ENCODE assay signal across 12 mouse cellular contexts in genomic region chr2:27471170-27471584, GRCm38 (mm10). TPM values are rescaled to one million over a fixed set of nuclear protein-coding genes. Genes with fewer than 3 reads are reported as not detected.
DNase-seq lines count a peak whose midpoint lies in the region; ATAC-seq and TF ChIP-seq lines count a peak whose summit lies in the region.
"Had no signal": no experiment of that assay in that cellular context is flagged by ENCODE, and none has a peak within 500 bp of the region (broad histone marks: within the 10 kb centered on the region; RNA-seq: fewer than 3 reads in every experiment).

No protein-coding gene starts in this region.

- no peak for TF ChIP-seq CTCF in gastrocnemius, adult 2 months (IDR thresholded peaks at IDR 0.05)
- TF ChIP-seq CTCF in liver, adult 2 months (IDR thresholded peaks at IDR 0.05; ENCODE audit: low read depth, low read length): no peak
- TF ChIP-seq CTCF in liver, postnatal 0 days (IDR thresholded peaks at IDR 0.05; ENCODE audit: low read depth): no peak

- peak; percentile 80 for DNase-seq in gastrocnemius, adult 2 months
- DNase-seq in gastrocnemius, postnatal 14 days: no peak
- DNase-seq in liver, adult 2 months (ENCODE audit: extremely low read depth, low read depth, low spot score): no peak
- no peak for DNase-seq in liver
- DNase-seq in liver, postnatal 0 days: no peak
- no peak for DNase-seq in lung, postnatal 25 days (ENCODE audit: low spot score)
- no peak for DNase-seq in right cerebral cortex, postnatal 4 days
- DNase-seq: kidney, postnatal 25 days; lung, adult 2 months; thymus, adult 2 months had no signal

- no peak for ATAC-seq in intestine, embryonic 15.5 days
- ATAC-seq in liver, postnatal 0 days: no peak
- ATAC-seq: inflammation-experienced regulatory T-cells, adult 6 months had no signal

- no peak for TF ChIP-seq POLR2A in liver, adult 2 months (IDR thresholded peaks at IDR 0.05; ENCODE audit: extremely low read depth, insufficient read depth, low read length)

- H3K4me2 ChIP-seq in intestine, embryonic 15.5 days (replicated peaks): 0 out of 2 replicates have a peak overlapping the region, but pooled peaks have one; percentile 32
- peak overlapping the region; percentile 54; the same call in 1 of the 2 replicates for H3K4me2 ChIP-seq in liver, postnatal 0 days (ENCODE audit: low read depth, low read length)

- H3K9ac ChIP-seq in liver, adult 2 months (ENCODE audit: low read depth, low read length): no peak overlapping the region
- H3K9ac ChIP-seq in intestine, embryonic 15.5 days: no peak overlapping the region
- H3K9ac ChIP-seq in liver, postnatal 0 days (replicated peaks): no peak overlapping the region; the same call in 1 of the 2 replicates

- H3K36me3 ChIP-seq in liver, adult 2 months (ENCODE audit: control insufficient read depth, insufficient read depth, low read length): 0 out of 2 replicates have a peak, but pooled peaks cover 2% of the 10 kb centered on the region
- peaks cover 4% of the 10 kb centered on the region for H3K36me3 ChIP-seq in intestine, embryonic 15.5 days
- H3K36me3 ChIP-seq in liver, postnatal 0 days (replicated peaks; ENCODE audit: insufficient read depth, low read length): peaks cover 15% of the 10 kb centered on the region

- H3K4me3 ChIP-seq in gastrocnemius, adult 2 months: no peak overlapping the region; the same call in 1 of the 2 replicates
- no peak overlapping the region for H3K4me3 ChIP-seq in liver, adult 2 months (ENCODE audit: insufficient read depth, low read depth, low read length)
- H3K4me3 ChIP-seq in intestine, embryonic 15.5 days (replicated peaks): no peak overlapping the region
- H3K4me3 ChIP-seq in liver, postnatal 0 days (ENCODE audit: low read depth, low read length): no peak overlapping the region

- H3K9me3 ChIP-seq in intestine, embryonic 15.5 days: no peaks in the 10 kb centered on the region
- H3K9me3 ChIP-seq in liver, postnatal 0 days (ENCODE audit: low read length): no peaks in the 10 kb centered on the region

- peak overlapping the region; percentile 94 for H3K27ac ChIP-seq in gastrocnemius, adult 2 months
- peak overlapping the region; percentile 2; the same call in 1 of the 2 replicates for H3K27ac ChIP-seq in liver, adult 2 months (replicated peaks; ENCODE audit: insufficient read depth, low read depth, low read length)
- H3K27ac ChIP-seq in intestine, embryonic 15.5 days: no peak overlapping the region
- H3K27ac ChIP-seq in liver, postnatal 0 days (ENCODE audit: low read depth): peak overlapping the region; percentile 72; the same call in 1 of the 2 replicates

- peaks cover 48% of the 10 kb centered on the region for H3K4me1 ChIP-seq in liver, adult 2 months (ENCODE audit: control insufficient read depth, insufficient read depth, low read length)
- H3K4me1 ChIP-seq in intestine, embryonic 15.5 days (replicated peaks): peaks cover 65% of the 10 kb centered on the region
- peaks cover 66% of the 10 kb centered on the region for H3K4me1 ChIP-seq in liver, postnatal 0 days (ENCODE audit: insufficient read depth)

- intact Hi-C loops in gastrocnemius, adult 2 months (cut with DNase I): loop anchor here (1.0 kb wide), 1 partner anchor 39 kb away; no protein-coding TSS in a partner anchor
- intact Hi-C loops in gastrocnemius, postnatal 14 days (cut with DNase I; ENCODE audit: low total_unique reads): loop anchor here (5.0 kb wide), 1 partner anchor 41 kb away; no protein-coding TSS in a partner anchor

- H3K79me2 ChIP-seq in liver, adult 2 months (ENCODE audit: control insufficient read depth, insufficient read depth, low read length): peaks cover 80% of the 10 kb centered on the region

- no peaks in the 10 kb centered on the region for H3K27me3 ChIP-seq in liver, adult 2 months (ENCODE audit: control insufficient read depth, insufficient read depth, low read length)
- no peaks in the 10 kb centered on the region for H3K27me3 ChIP-seq in intestine, embryonic 15.5 days (replicated peaks)
- no peaks in the 10 kb centered on the region for H3K27me3 ChIP-seq in liver, postnatal 0 days (ENCODE audit: insufficient read depth, low read length)

- no peak for TF ChIP-seq EP300 in liver, postnatal 0 days (IDR thresholded peaks at IDR 0.05; ENCODE audit: low read depth)

RNA-seq across cellular contexts. Expression of gene Brd3os, which starts 29.1 kb away (rescaled TPM):
- 1 to 10 TPM in 1 of 2 experiments, under 1 TPM in 1; 0.61 to 1.0 TPM for total RNA-seq in gastrocnemius, adult 2 months (2021)
- 1 to 10 TPM in 1 of 2 experiments, under 1 TPM in 1; 1.00 to 1.4 TPM for total RNA-seq in gastrocnemius, postnatal 14 days (2021)
- 0.09 and 0.40 TPM in 2 replicates for total RNA-seq in liver, adult 2 months (2014; rRNA removed)
- 0.61 and 0.82 TPM in 2 replicates for polyA plus RNA-seq in liver, adult 2 months (2012; rRNA removed)
- 4.8 and 6.1 TPM in 2 replicates for polyA plus RNA-seq in intestine, embryonic 15.5 days (2015; fragmentation: Nextera tagmentation; extraction: Ambion mirVana)
- 0.25 and 0.35 TPM in 2 replicates for polyA plus RNA-seq in liver, postnatal 0 days (2015; fragmentation: Nextera tagmentation; extraction: Ambion mirVana)
- polyA plus RNA-seq: inflammation-experienced regulatory T-cells, adult 6 months had no signal

RNA-seq across cellular contexts. Expression of gene Brd3, which starts 36.3 kb away (rescaled TPM):
- total RNA-seq in gastrocnemius, adult 2 months (2021): 10 to 100 TPM; 20.8 to 32.2 TPM
- total RNA-seq in gastrocnemius, postnatal 14 days (2021): 10 to 100 TPM; 23.7 to 35.2 TPM
- 5.8 and 7.9 TPM in 2 replicates for total RNA-seq in liver, adult 2 months (2014; rRNA removed)
- 14.8 and 17.2 TPM in 2 replicates for polyA plus RNA-seq in liver, adult 2 months (2012; rRNA removed)
- 85.7 and 91.2 TPM in 2 replicates for polyA plus RNA-seq in intestine, embryonic 15.5 days (2015; fragmentation: Nextera tagmentation; extraction: Ambion mirVana)
- polyA plus RNA-seq in liver, postnatal 0 days (2015; fragmentation: Nextera tagmentation; extraction: Ambion mirVana): 26.2 and 29.7 TPM in 2 replicates

RNA-seq across cellular contexts. Expression of gene Wdr5, which starts 43.8 kb away (rescaled TPM):
- total RNA-seq in gastrocnemius, adult 2 months (2021): 10 to 100 TPM; 18.8 to 21.3 TPM
- 10 to 100 TPM; 17.5 to 20.9 TPM for total RNA-seq in gastrocnemius, postnatal 14 days (2021)
- 16.7 and 20.4 TPM in 2 replicates for total RNA-seq in liver, adult 2 months (2014; rRNA removed)
- polyA plus RNA-seq in liver, adult 2 months (2012; rRNA removed): 17.2 and 18.3 TPM in 2 replicates
- polyA plus RNA-seq in intestine, embryonic 15.5 days (2015; fragmentation: Nextera tagmentation; extraction: Ambion mirVana): 49.6 and 50.2 TPM in 2 replicates
- 14.6 and 16.6 TPM in 2 replicates for polyA plus RNA-seq in liver, postnatal 0 days (2015; fragmentation: Nextera tagmentation; extraction: Ambion mirVana)

RNA-seq across cellular contexts. Expression of gene Vav2, which starts 44.3 kb away (rescaled TPM):
- total RNA-seq in gastrocnemius, adult 2 months (2021): 1 to 10 TPM; 2.0 to 4.3 TPM
- total RNA-seq in gastrocnemius, postnatal 14 days (2021): 1 to 10 TPM; 3.2 to 4.0 TPM
- 17.6 and 22.1 TPM in 2 replicates for total RNA-seq in liver, adult 2 months (2014; rRNA removed)
- polyA plus RNA-seq in liver, adult 2 months (2012; rRNA removed): 25.1 and 26.0 TPM in 2 replicates
- 5.4 and 6.1 TPM in 2 replicates for polyA plus RNA-seq in intestine, embryonic 15.5 days (2015; fragmentation: Nextera tagmentation; extraction: Ambion mirVana)
- polyA plus RNA-seq in liver, postnatal 0 days (2015; fragmentation: Nextera tagmentation; extraction: Ambion mirVana): 5.4 and 6.3 TPM in 2 replicates
